Mouse (Mus musculus): ENCODE measurements around the gene Txnl4b.

DNA sequence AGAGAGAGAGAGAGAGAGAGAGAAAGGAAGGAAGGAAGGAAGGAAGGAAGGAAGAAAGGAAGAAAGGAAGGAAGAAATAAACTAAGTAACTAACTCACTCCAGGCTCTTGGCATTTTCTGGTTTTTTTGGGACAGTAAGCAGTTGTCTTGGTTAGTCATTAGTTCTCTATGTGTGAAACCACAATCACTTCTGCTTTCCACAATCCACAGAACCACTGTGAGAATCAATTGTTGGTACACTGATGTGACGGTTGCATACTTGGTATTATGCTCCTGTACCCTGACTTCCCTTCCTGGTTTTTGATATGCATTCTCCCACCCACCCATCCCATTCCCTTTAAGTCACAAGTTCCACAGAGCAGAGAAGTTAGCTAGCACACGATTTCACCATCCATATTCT lies 1.8 kb upstream of the Txnl4b start:
- TF ChIP-seq FOSL1 (IDR thresholded peaks at IDR 0.05; ENCODE audit: insufficient read depth, low read length, poor library complexity, severe bottlenecking), result no peak
- TF ChIP-seq CTCF (IDR thresholded peaks at IDR 0.05; ENCODE audit: control insufficient read depth, insufficient read depth, insufficient read length), result no peak
- TF ChIP-seq MYOG (IDR thresholded peaks at IDR 0.05; ENCODE audit: control insufficient read depth, extremely low read depth, insufficient read length), result no peak

Measured in C2C12 (cell line).